Mouse (Mus musculus) adrenal gland, postnatal 25 days (tissue): ENCODE data around the gene Fbxo40. TPM values are rescaled to one million over a fixed set of nuclear protein-coding genes. Genes with fewer than 3 reads are reported as not detected.

Source experiments
- DNase-seq: peaks from one replicate; pipeline ENCODE4 v3.0.0; 2021; ENCODE audit warnings: mixed read lengths
- total RNA-seq: library from RNA; stranded (reverse); gene quantifications from 2 replicates; pipeline ENCODE4 v1.2.3, GENCODE M21; 2021

The Fbxo40 gene
- total RNA-seq, 1 experiment from 2014 or later, result 0.15 TPM

GRCm38 (mm10) chr16:36946459-36947159 lies 43.7 kb downstream of the Fbxo40 start:
- DNase-seq, result no peak

GRCm38 (mm10) chr16:36944895-36945424 lies 45.3 kb downstream of the Fbxo40 start:
- DNase-seq, result no peak

GRCm38 (mm10) chr16:36943591-36943990 lies 46.7 kb downstream of the Fbxo40 start:
- DNase-seq, result no peak

GRCm38 (mm10) chr16:36941895-36942294 lies 48.4 kb downstream of the Fbxo40 start:
- DNase-seq, result no peak

GRCm38 (mm10) chr16:36941137-36941727 lies 49.0 kb downstream of the Fbxo40 start:
- no peak for DNase-seq

- DNase-seq, result no peak
Observed at GRCm38 (mm10) chr16:36935814-36936213, 54.5 kb downstream of the Fbxo40 start.

- no peak for DNase-seq
Observed at GRCm38 (mm10) chr16:36934841-36935620, 55.2 kb downstream of the Fbxo40 start, which contains the start of gene Hcls1. Gene Hcls1 (plus strand): TSS chr16:36934983.

GRCm38 (mm10) chr16:36934131-36934840 lies 56.0 kb downstream of the Fbxo40 start:
- no peak for DNase-seq

GRCm38 (mm10) chr16:36932546-36932945 lies 57.7 kb downstream of the Fbxo40 start:
- DNase-seq, result no peak

GRCm38 (mm10) chr16:36931976-36932375 lies 58.3 kb downstream of the Fbxo40 start:
- DNase-seq, result no peak

- DNase-seq, result no peak
Observed at GRCm38 (mm10) chr16:36931381-36931780, 58.9 kb downstream of the Fbxo40 start.

GRCm38 (mm10) chr16:36930231-36931136 lies 59.8 kb downstream of the Fbxo40 start:
- DNase-seq, result no peak

- no peak for DNase-seq
Observed at GRCm38 (mm10) chr16:36929216-36929615, 61.1 kb downstream of the Fbxo40 start.

GRCm38 (mm10) chr16:36928106-36928500 lies 62.2 kb downstream of the Fbxo40 start:
- no peak for DNase-seq

- no peak for DNase-seq
Observed at GRCm38 (mm10) chr16:36927495-36928105, 62.7 kb downstream of the Fbxo40 start.

GRCm38 (mm10) chr16:36926514-36927447 lies 63.5 kb downstream of the Fbxo40 start:
- DNase-seq, result no peak

- no peak for DNase-seq
Observed at GRCm38 (mm10) chr16:36925797-36926196, 64.5 kb downstream of the Fbxo40 start.

GRCm38 (mm10) chr16:36925351-36925750 lies 64.9 kb downstream of the Fbxo40 start:
- DNase-seq, result no peak

- no peak for DNase-seq
Observed at GRCm38 (mm10) chr16:36924312-36924711, 66.0 kb downstream of the Fbxo40 start.
